Mouse (Mus musculus) midbrain, postnatal 0 days (tissue): ENCODE measurements at regions not wholly inside any gene's neighbourhood (a gene's known extent, or its start where the extent isn't known, plus 50 kb on each side); places are given as distances from the start of the nearest gene placed in this dataset.
A peak's percentile ranks its signal among the peaks of the same experiment; 100 is the strongest.

Experiments
- ATAC-seq: fragments of 200-750 bp; cut with Nextera tagmentation; 2 replicates; pipeline ENCODE4 v1.8.0; 2017; ENCODE audit warnings: moderate number of reproducible peaks, mild to moderate bottlenecking, moderate TSS enrichment, moderate library complexity; ENCODE audit not compliant: low FRiP score
- DNase-seq: peaks from one replicate; pipeline ENCODE4 v3.0.0-alpha.2; 2015; ENCODE audit warnings: low spot score
- H3K27ac ChIP-seq: fragments of 300-500 bp; sonication (generic); 2 replicates; pipeline ENCODE4 v1.5.1; 2014; ENCODE audit warnings: low read depth, mild to moderate bottlenecking, low read length, mixed read lengths
- H3K27me3 ChIP-seq: fragments of 300-500 bp; sonication (generic); 2 replicates; pipeline ENCODE4 v1.6.1; 2014; ENCODE audit warnings: low read length, control low read depth, mixed read lengths; ENCODE audit not compliant: insufficient read depth
- H3K36me3 ChIP-seq: fragments of 300-500 bp; sonication (generic); 2 replicates; pipeline ENCODE4 v1.6.1; 2014; ENCODE audit warnings: low read length, control low read depth, mixed read lengths; ENCODE audit not compliant: insufficient read depth
- H3K4me1 ChIP-seq: fragments of 300-500 bp; sonication (generic); 2 replicates; pipeline ENCODE4 v1.6.1; 2014; ENCODE audit warnings: mild to moderate bottlenecking, control low read depth, antibody characterized with exemption, low read length, mixed read lengths; ENCODE audit not compliant: insufficient read depth
- H3K4me2 ChIP-seq: fragments of 300-500 bp; sonication (generic); 2 replicates; pipeline ENCODE4 v1.6.1; 2014; ENCODE audit warnings: low read depth, mild to moderate bottlenecking, low read length, mixed read lengths; ENCODE audit not compliant: poor library complexity, severe bottlenecking
- H3K4me3 ChIP-seq: fragments of 300-500 bp; sonication (generic); 2 replicates; pipeline ENCODE4 v1.5.1; 2014; ENCODE audit warnings: low read depth, mild to moderate bottlenecking, low read length, moderate library complexity
- H3K9ac ChIP-seq: fragments of 300-500 bp; sonication (generic); replicated peaks from 2 replicates; pipeline ENCODE4 v1.6.1; 2014; ENCODE audit warnings: mild to moderate bottlenecking, low read length, moderate library complexity, mixed read lengths; ENCODE audit not compliant: poor library complexity, severe bottlenecking
- H3K9me3 ChIP-seq: fragments of 300-500 bp; sonication (generic); 2 replicates; pipeline ENCODE4 v1.6.1; 2016; ENCODE audit warnings: low read length, control low read depth
- CTCF ChIP-seq: IDR thresholded peaks from 2 replicates; pipeline ENCODE4 v1.5.1; 2016; ENCODE audit warnings: antibody characterized with exemption, mild to moderate bottlenecking
- WGBS: fragments of 180-500 bp; shearing (Covaris S2); extraction: QIAGEN DNeasy Blood & Tissue Kit; methylation state at CpG from one replicate; pipeline ENCODE4 v1.1.7; 2014; 5-methylcytosine and 5-hydroxymethylcytosine counted together

- DNase-seq, result no peak
- ATAC-seq, result no peak
- Histone ChIP-seq H3K4me2 (no peak overlapping the region), H3K4me3 (no peak overlapping the region), H3K9me3 (no peaks in the 10 kb centered on the region), H3K4me1 (no peaks in the 10 kb centered on the region), H3K36me3 (peaks cover 10% of the 10 kb centered on the region), H3K27me3 (no peaks in the 10 kb centered on the region), H3K27ac (no peak overlapping the region), H3K9ac (no peak overlapping the region)
- 0 out of 2 replicates have a peak, but pooled peaks have one; percentile 6 for TF ChIP-seq CTCF
- WGBS, result 87% methylated on average over 3 of the region's 3 CpGs
Measured at GRCm38 (mm10) chr4:101350222-101350621, 68.9 kb upstream of the Ak4 start.

DNA sequence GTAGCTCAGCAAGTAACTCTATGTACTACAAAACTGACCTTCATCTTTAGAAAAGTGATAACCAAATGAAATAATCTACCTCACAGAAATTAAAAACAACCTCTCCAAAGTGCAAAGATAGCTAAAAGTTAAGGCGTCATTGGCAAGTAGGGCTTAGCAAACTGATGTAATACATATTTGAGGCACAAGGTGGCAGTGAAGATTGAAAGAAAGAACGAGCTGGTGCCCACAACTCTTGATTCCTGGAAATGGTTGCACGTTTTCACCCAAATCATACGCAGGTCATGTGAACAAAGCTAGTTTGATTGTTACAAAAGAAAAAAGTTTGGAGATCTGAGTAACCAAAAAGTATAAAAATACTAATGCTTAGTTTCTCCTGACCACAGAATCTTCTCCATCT, 69.7 kb upstream of the Ak4 start:
- Histone ChIP-seq H3K9ac (no peak overlapping the region), H3K27ac (no peak overlapping the region), H3K4me3 (no peak overlapping the region), H3K4me2 (no peak overlapping the region), H3K36me3 (peaks cover 10% of the 10 kb centered on the region), H3K27me3 (no peaks in the 10 kb centered on the region), H3K4me1 (no peaks in the 10 kb centered on the region), H3K9me3 (no peaks in the 10 kb centered on the region)
- WGBS, result 9% methylated on average over 4 of the region's 4 CpGs
- peak; percentile 84 for TF ChIP-seq CTCF
- ATAC-seq (no peak), DNase-seq (peak; percentile 75)

GRCm38 (mm10) chr4:101347309-101347708, 71.8 kb upstream of the Ak4 start:
- peak; percentile 52 for TF ChIP-seq CTCF
- ATAC-seq (no peak), DNase-seq (no peak)
- WGBS, result 83% methylated on average over 6 of the region's 6 CpGs
- no peaks in the 10 kb centered on the region for H3K27me3 ChIP-seq
- H3K4me3 ChIP-seq, result no peak overlapping the region
- no peak overlapping the region for H3K9ac ChIP-seq
- H3K36me3 ChIP-seq, result peaks cover 12% of the 10 kb centered on the region
- H3K4me1 ChIP-seq, result no peaks in the 10 kb centered on the region
- H3K27ac ChIP-seq, result no peak overlapping the region
- no peak overlapping the region for H3K4me2 ChIP-seq
- H3K9me3 ChIP-seq, result no peaks in the 10 kb centered on the region

GRCm38 (mm10) chr4:101342071-101342762, 76.9 kb upstream of the Ak4 start:
- Histone ChIP-seq H3K4me3 (no peak overlapping the region), H3K27me3 (no peaks in the 10 kb centered on the region), H3K4me1 (no peaks in the 10 kb centered on the region), H3K4me2 (no peak overlapping the region), H3K36me3 (peaks cover 12% of the 10 kb centered on the region), H3K9me3 (no peaks in the 10 kb centered on the region), H3K9ac (no peak overlapping the region), H3K27ac (no peak overlapping the region)
- 96% methylated on average over 8 of the region's 8 CpGs for WGBS
- ATAC-seq (no peak), DNase-seq (no peak)
- no peak for TF ChIP-seq CTCF

GRCm38 (mm10) chr4:101340741-101341140, 75.7 kb upstream of the Jak1 start:
- peaks cover 7% of the 10 kb centered on the region for H3K36me3 ChIP-seq
- H3K9me3 ChIP-seq, result no peaks in the 10 kb centered on the region
- no peak for ATAC-seq
- no peak for DNase-seq
- H3K4me1 ChIP-seq, result no peaks in the 10 kb centered on the region
- TF ChIP-seq CTCF, result no peak
- H3K4me3 ChIP-seq, result no peak overlapping the region
- H3K4me2 ChIP-seq, result no peak overlapping the region
- no peaks in the 10 kb centered on the region for H3K27me3 ChIP-seq
- no peak overlapping the region for H3K9ac ChIP-seq
- H3K27ac ChIP-seq, result no peak overlapping the region

GRCm38 (mm10) chr4:101338211-101338610, 73.1 kb upstream of the Jak1 start:
- H3K9me3 ChIP-seq, result no peaks in the 10 kb centered on the region
- no peaks in the 10 kb centered on the region for H3K27me3 ChIP-seq
- DNase-seq (no peak), ATAC-seq (no peak)
- H3K27ac ChIP-seq, result no peak overlapping the region
- H3K36me3 ChIP-seq, result no peaks in the 10 kb centered on the region
- H3K9ac ChIP-seq, result no peak overlapping the region
- no peaks in the 10 kb centered on the region for H3K4me1 ChIP-seq
- TF ChIP-seq CTCF, result no peak
- no peak overlapping the region for H3K4me2 ChIP-seq
- H3K4me3 ChIP-seq, result no peak overlapping the region
